Mouse (Mus musculus) myocyte (in vitro differentiated cells): ENCODE results near the gene Emx2. TPM values are rescaled to one million over a fixed set of nuclear protein-coding genes. Genes with fewer than 3 reads are reported as not detected.

Source experiments
- H3K27me3 ChIP-seq: one replicate; pipeline ENCODE4 v1.6.1; 2011; ENCODE audit not compliant: control insufficient read depth, insufficient read depth, insufficient read length
- H3K36me3 ChIP-seq: one replicate; pipeline ENCODE4 v1.6.1; 2011; ENCODE audit not compliant: control insufficient read depth, insufficient read depth
- H3K4me2 ChIP-seq: one replicate; pipeline ENCODE4 v1.6.1; 2011; ENCODE audit warnings: low read depth, control low read depth
- H3K4me3 ChIP-seq: one replicate; pipeline ENCODE4 v1.5.1; 2011; ENCODE audit warnings: mild to moderate bottlenecking, control low read depth, moderate library complexity
- H3K79me2 ChIP-seq: one replicate; pipeline ENCODE4 v1.6.1; 2011; ENCODE audit not compliant: control insufficient read depth, insufficient read depth
- H3ac ChIP-seq: one replicate; pipeline ENCODE4 v1.6.1; 2011; ENCODE audit not compliant: control insufficient read depth, insufficient read length
- CEBPB ChIP-seq: IDR thresholded peaks from 2 replicates; pipeline ENCODE4 v1.6.1; 2011; ENCODE audit warnings: mild to moderate bottlenecking, moderate library complexity; ENCODE audit not compliant: poor library complexity, insufficient read depth, severe bottlenecking
- E2F4 ChIP-seq: IDR thresholded peaks from one replicate; pipeline ENCODE4 v1.6.1; 2011; ENCODE audit warnings: mild to moderate bottlenecking, control low read depth, moderate library complexity; ENCODE audit not compliant: insufficient read depth
- MAX ChIP-seq: IDR thresholded peaks from one replicate; pipeline ENCODE4 v1.6.1; 2011; ENCODE audit warnings: low read depth, mild to moderate bottlenecking, control low read depth
- MYOD1 ChIP-seq, 3 experiments: IDR thresholded peaks; one replicate each; pipeline ENCODE4 v1.6.1; 2011; ENCODE audit warnings: control low read depth in 2 of 3, low read depth in 2 of 3, mild to moderate bottlenecking in 2 of 3, moderate library complexity in 1 of 3; ENCODE audit not compliant: insufficient read length in 2 of 3, control insufficient read depth in 1 of 3
- MYOG ChIP-seq, 3 experiments: IDR thresholded peaks; one replicate each; pipeline ENCODE4 v1.6.1; 2011; ENCODE audit warnings: control low read depth in 2 of 3, low read depth in 2 of 3, mild to moderate bottlenecking in 2 of 3; ENCODE audit not compliant: insufficient read length in 2 of 3, control insufficient read depth in 1 of 3, insufficient read depth in 1 of 3
- POLR2A ChIP-seq: IDR thresholded peaks from one replicate; pipeline ENCODE4 v1.6.1; 2011; ENCODE audit warnings: low read depth, mild to moderate bottlenecking, control low read depth, moderate library complexity; ENCODE audit not compliant: insufficient read length
- POLR2AphosphoS2 ChIP-seq: IDR thresholded peaks from one replicate; pipeline ENCODE4 v1.6.1; 2011; ENCODE audit warnings: low read depth, control low read depth; ENCODE audit not compliant: insufficient read length
- REST ChIP-seq: IDR thresholded peaks from one replicate; pipeline ENCODE4 v1.6.1; 2011; ENCODE audit warnings: mild to moderate bottlenecking, control low read depth, moderate library complexity; ENCODE audit not compliant: insufficient read depth, insufficient read length
- SRF ChIP-seq: IDR thresholded peaks from one replicate; pipeline ENCODE4 v1.6.1; 2011; ENCODE audit warnings: low read depth; ENCODE audit not compliant: control insufficient read depth, insufficient read length
- TCF12 ChIP-seq: IDR thresholded peaks from one replicate; pipeline ENCODE4 v1.6.1; 2011; ENCODE audit warnings: mild to moderate bottlenecking, control low read depth; ENCODE audit not compliant: poor library complexity, insufficient read depth, severe bottlenecking
- TCF3 ChIP-seq: IDR thresholded peaks from one replicate; pipeline ENCODE4 v1.6.1; 2011; ENCODE audit warnings: low read depth, control low read depth; ENCODE audit not compliant: insufficient read length
- USF1 ChIP-seq: IDR thresholded peaks from one replicate; pipeline ENCODE4 v1.6.1; 2011; ENCODE audit warnings: low read depth, mild to moderate bottlenecking, control low read depth, moderate library complexity
- polyA plus RNA-seq: library from polyadenylated mRNA; unstranded; fragments of >200 nt; fragmentation: generic; extraction: Trizol; gene quantifications from one replicate; pipeline ENCODE4 v1.2.1, GENCODE M21; 2012; ENCODE audit warnings: missing spikeins

Gene Emx2
- polyA plus RNA-seq, 1 experiment, result not detected

DNA sequence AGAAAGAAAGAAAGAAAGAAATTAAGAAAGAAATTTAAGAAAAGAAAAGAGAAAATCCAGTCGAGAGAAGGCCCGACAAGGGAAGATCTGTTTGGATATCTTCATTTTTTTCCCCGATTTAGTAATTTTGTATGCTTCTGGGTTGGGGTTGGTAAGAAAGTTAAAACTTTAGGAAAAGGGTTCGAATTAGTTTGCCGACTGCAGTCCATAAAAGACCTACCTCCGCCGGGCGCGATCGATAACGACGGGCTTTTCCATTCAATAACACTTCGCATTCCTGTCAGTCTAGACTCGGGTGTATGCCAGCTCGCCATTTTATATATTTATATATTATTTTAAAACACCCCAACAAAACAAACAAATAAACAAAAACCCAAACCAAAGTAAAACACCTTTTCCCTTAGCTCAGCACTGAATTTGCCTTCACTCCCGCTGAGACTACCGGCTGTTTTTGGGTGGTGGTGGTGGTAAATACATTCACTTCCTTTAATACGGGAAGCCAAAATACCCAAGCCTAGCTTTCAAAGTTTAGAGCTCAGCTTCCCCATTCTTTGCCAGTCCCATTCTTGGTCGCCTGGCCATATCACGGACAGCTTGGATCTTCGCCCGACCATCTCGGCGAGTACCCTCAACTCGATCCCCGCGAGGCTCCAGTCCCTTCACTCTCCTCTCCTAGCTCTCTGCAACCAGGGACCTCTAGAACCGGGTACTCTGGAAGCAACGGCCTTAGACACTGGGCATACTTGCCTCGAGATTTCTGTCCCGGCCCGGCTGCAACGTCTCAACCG, 2.4 kb downstream of the Emx2 start:
- Histone ChIP-seq H3K27me3 (peaks cover 20% of the 10 kb centered on the region), H3K36me3 (no peaks in the 10 kb centered on the region), H3K4me3 (no peak overlapping the region), H3K79me2 (no peaks in the 10 kb centered on the region), H3K4me2 (no peak overlapping the region), H3ac (no peak overlapping the region)
- no peak for TF ChIP-seq USF1
- no peak for TF ChIP-seq SRF
- no peak for TF ChIP-seq POLR2AphosphoS2
- TF ChIP-seq TCF3, result no peak
- no peak for TF ChIP-seq MYOG (IDR thresholded peaks at IDR 0.05; ENCODE audit: control insufficient read depth in 1 of 3, insufficient read depth in 1 of 3, insufficient read length in 2 of 3, low read depth in 2 of 3)
- TF ChIP-seq CEBPB, result no peak
- TF ChIP-seq POLR2A, result no peak
- no peak for TF ChIP-seq E2F4
- no peak for TF ChIP-seq REST

DNA sequence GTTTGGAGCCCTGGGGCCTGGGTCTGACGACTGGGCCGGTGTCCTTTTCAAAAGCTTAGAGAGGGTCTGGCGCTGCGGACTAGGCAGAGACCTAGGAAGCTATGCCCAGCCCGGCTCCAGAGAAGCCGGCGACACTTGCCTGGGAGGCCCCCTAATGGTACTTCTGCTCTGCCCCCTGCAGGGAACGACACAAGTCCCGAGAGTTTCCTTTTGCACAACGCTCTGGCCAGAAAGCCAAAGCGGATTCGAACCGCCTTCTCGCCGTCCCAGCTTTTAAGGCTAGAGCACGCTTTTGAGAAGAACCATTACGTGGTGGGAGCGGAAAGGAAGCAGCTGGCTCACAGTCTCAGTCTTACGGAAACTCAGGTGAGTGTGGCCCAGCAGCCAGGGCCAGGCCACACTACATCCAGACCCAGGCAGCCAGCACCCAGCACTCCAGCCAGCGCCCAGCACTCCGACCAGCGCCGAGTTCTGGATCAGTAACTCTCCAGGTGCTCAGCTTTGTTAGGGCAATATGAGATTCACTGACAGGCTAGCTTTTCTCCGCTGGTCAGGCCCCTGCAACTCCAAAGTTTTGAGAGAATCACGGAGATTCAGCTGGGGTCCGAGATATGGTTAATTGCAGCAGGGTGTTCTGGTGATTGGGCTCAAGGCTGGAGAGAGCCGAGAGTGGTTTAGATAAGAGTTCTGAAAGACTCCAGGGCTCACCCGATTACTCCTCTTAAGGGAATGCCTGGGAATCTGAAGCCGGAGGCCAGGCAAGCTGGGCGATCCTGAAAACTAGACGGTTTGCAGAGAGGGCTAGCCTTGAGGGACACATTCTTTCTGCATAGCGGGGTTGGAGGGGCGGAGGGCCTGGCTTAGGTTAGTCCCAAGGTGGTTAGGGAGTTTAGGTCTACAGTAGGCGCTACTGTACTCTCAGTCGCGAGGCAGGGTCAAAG, 3.6 kb downstream of the Emx2 start:
- no peak overlapping the region for H3ac ChIP-seq
- no peaks in the 10 kb centered on the region for H3K79me2 ChIP-seq
- H3K36me3 ChIP-seq, result no peaks in the 10 kb centered on the region
- TF ChIP-seq TCF3 (no peak), MYOG (IDR thresholded peaks at IDR 0.05; ENCODE audit: control insufficient read depth in 1 of 3, insufficient read depth in 1 of 3, insufficient read length in 2 of 3, low read depth in 2 of 3) (no peak), CEBPB (no peak), USF1 (no peak), E2F4 (no peak), REST (no peak)
- peaks cover 20% of the 10 kb centered on the region for H3K27me3 ChIP-seq
- H3K4me3 ChIP-seq, result no peak overlapping the region
- H3K4me2 ChIP-seq, result no peak overlapping the region

DNA sequence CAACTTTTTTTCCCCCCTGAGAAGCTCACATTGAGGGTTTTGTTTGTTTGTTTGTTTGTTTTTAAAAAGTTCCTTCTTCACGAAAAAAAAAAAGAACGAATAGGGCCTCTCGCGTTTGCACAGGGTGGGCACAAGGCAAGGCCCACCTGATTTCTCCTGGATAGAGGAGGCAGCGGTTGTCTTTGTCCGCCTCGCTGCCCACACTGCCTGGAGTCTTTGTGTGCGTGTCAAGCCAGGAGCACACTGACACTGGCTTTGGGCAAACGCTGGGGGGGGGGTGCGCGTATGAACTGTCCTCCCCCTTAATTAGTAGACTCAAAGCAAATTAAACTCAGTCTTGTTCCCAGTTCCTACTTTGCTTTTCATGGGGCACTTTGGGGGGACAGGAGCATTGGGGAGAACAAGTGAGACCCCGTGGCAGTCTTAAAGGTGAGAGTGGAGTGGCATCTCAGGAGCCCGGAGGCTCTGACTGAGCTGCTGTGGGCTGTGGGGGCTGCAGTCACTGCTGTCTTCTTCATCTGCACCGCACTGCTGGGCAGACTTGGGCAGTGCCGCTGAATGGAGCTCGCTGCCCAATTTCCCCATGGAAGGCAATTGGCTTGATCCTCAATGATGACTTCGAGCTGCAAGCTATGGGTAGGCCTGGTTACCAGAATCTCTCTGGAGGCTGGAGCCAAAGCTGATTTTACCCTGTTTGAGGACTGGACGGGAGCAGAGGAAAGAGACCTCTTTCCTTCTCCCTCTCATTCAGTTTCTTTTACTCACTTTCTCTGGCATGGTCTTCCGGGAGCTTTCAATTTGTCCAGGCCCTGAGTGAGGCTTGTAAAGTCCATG, 4.5 kb downstream of the Emx2 start:
- H3K4me2 ChIP-seq, result no peak overlapping the region
- H3K27me3 ChIP-seq, result peaks cover 20% of the 10 kb centered on the region
- no peak overlapping the region for H3ac ChIP-seq
- no peak overlapping the region for H3K4me3 ChIP-seq
- TF ChIP-seq MAX (no peak), SRF (no peak), POLR2A (no peak), MYOD1 (IDR thresholded peaks at IDR 0.05; ENCODE audit: control insufficient read depth in 1 of 3, insufficient read length in 2 of 3, low read depth in 2 of 3) (no peak), CEBPB (no peak), TCF12 (no peak), REST (no peak), POLR2AphosphoS2 (no peak), TCF3 (no peak), E2F4 (no peak), MYOG (IDR thresholded peaks at IDR 0.05; ENCODE audit: control insufficient read depth in 1 of 3, insufficient read depth in 1 of 3, insufficient read length in 2 of 3, low read depth in 2 of 3) (no peak), USF1 (no peak)
- H3K79me2 ChIP-seq, result no peaks in the 10 kb centered on the region
- no peaks in the 10 kb centered on the region for H3K36me3 ChIP-seq

DNA sequence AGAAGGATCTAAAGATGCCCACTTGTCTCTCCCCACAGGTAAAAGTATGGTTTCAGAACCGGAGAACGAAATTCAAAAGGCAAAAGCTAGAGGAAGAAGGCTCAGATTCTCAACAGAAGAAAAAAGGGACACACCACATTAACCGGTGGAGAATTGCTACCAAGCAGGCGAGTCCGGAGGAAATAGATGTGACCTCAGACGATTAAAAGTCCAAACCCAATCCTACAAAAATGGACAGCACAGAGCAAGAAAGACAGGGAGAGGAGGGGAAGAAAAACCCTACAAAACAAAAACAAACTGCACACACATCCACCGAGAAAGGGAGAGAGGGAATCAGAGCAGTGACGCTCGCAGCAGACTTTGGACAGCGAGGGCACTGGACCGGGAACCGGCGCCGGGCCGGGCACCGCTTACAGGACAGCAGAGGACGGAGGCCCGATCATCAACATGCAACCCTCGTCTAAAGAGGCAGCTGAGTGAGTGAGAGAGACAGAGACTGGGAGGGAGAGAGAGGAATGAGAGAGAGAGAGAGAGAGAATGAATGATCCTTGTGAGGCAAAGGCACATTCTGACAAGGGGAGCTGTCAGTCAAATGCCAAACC, 5.8 kb downstream of the Emx2 start:
- H3ac ChIP-seq, result no peak overlapping the region
- TF ChIP-seq POLR2A (no peak), MYOG (IDR thresholded peaks at IDR 0.05; ENCODE audit: control insufficient read depth in 1 of 3, insufficient read depth in 1 of 3, insufficient read length in 2 of 3, low read depth in 2 of 3) (no peak), TCF12 (no peak)
- no peaks in the 10 kb centered on the region for H3K36me3 ChIP-seq
- no peak overlapping the region for H3K4me3 ChIP-seq
- no peak overlapping the region for H3K4me2 ChIP-seq
- no peaks in the 10 kb centered on the region for H3K79me2 ChIP-seq
- H3K27me3 ChIP-seq, result peaks cover 7% of the 10 kb centered on the region
